Mouse (Mus musculus): ENCODE measurements at regions not wholly inside any gene's neighbourhood (a gene's known extent, or its start where the extent isn't known, plus 50 kb on each side); places are given as distances from the start of the nearest gene placed in this dataset.

GRCm38 (mm10) chr14:46668275-46668674 is 92.1 kb upstream of the Cdkn3 start:
- DNase-seq (ENCODE audit: low spot score) (no peak), ATAC-seq (ENCODE audit: low FRiP score, low read depth) (no peak)
- no peak for TF ChIP-seq POLR2A (IDR thresholded peaks at IDR 0.05; ENCODE audit: borderline replicate concordance, extremely low read depth, insufficient read depth, insufficient read length)
- no peak overlapping the region for H3K9ac ChIP-seq (ENCODE audit: low read depth, low read length, severe bottlenecking)
- H3K36me3 ChIP-seq (ENCODE audit: control insufficient read depth, insufficient read depth, low read length) = no peaks in the 10 kb centered on the region
- no peaks in the 10 kb centered on the region for H3K27me3 ChIP-seq (ENCODE audit: control insufficient read depth, insufficient read depth, low read length)
- H3K4me1 ChIP-seq (ENCODE audit: control insufficient read depth, insufficient read depth, low read length) = peaks cover 7% of the 10 kb centered on the region; the same call in 1 of the 2 replicates
- H3K4me3 ChIP-seq (replicated peaks; ENCODE audit: low read length) = no peak overlapping the region
- no peak overlapping the region for H3K27ac ChIP-seq (replicated peaks; ENCODE audit: low read depth, low read length)
- WGBS = 90% methylated on average over 3 of the region's 3 CpGs
- H3K9me3 ChIP-seq (ENCODE audit: control insufficient read depth, low read length) = no peaks in the 10 kb centered on the region
- H3K4me2 ChIP-seq (replicated peaks; ENCODE audit: low read depth, low read length, severe bottlenecking) = no peak overlapping the region

GRCm38 (mm10) chr14:46664305-46664704 is 96.0 kb upstream of the Cdkn3 start:
- peaks cover 17% of the 10 kb centered on the region for H3K4me1 ChIP-seq (ENCODE audit: control insufficient read depth, insufficient read depth, low read length)
- H3K27ac ChIP-seq (replicated peaks; ENCODE audit: low read depth, low read length) = no peak overlapping the region
- DNase-seq (ENCODE audit: low spot score) (no peak), ATAC-seq (ENCODE audit: low FRiP score, low read depth) (no peak)
- H3K27me3 ChIP-seq (ENCODE audit: control insufficient read depth, insufficient read depth, low read length) = no peaks in the 10 kb centered on the region
- no peak overlapping the region for H3K9ac ChIP-seq (ENCODE audit: low read depth, low read length, severe bottlenecking)
- no peaks in the 10 kb centered on the region for H3K9me3 ChIP-seq (ENCODE audit: control insufficient read depth, low read length)
- no peak for TF ChIP-seq POLR2A (IDR thresholded peaks at IDR 0.05; ENCODE audit: borderline replicate concordance, extremely low read depth, insufficient read depth, insufficient read length)
- no peak overlapping the region for H3K4me2 ChIP-seq (replicated peaks; ENCODE audit: low read depth, low read length, severe bottlenecking)
- no peaks in the 10 kb centered on the region for H3K36me3 ChIP-seq (ENCODE audit: control insufficient read depth, insufficient read depth, low read length)
- 67% methylated on average over 6 of the region's 6 CpGs for WGBS
- no peak overlapping the region for H3K4me3 ChIP-seq (replicated peaks; ENCODE audit: low read length)

- 87% methylated on average over 5 of the region's 5 CpGs for WGBS
- no peaks in the 10 kb centered on the region for H3K27me3 ChIP-seq (ENCODE audit: control insufficient read depth, insufficient read depth, low read length)
- H3K9me3 ChIP-seq (ENCODE audit: control insufficient read depth, low read length) = no peaks in the 10 kb centered on the region
- no peak for ATAC-seq (ENCODE audit: low FRiP score, low read depth)
- H3K4me2 ChIP-seq (replicated peaks; ENCODE audit: low read depth, low read length, severe bottlenecking) = no peak overlapping the region
- no peak overlapping the region for H3K27ac ChIP-seq (replicated peaks; ENCODE audit: low read depth, low read length)
- no peak for TF ChIP-seq POLR2A (IDR thresholded peaks at IDR 0.05; ENCODE audit: borderline replicate concordance, extremely low read depth, insufficient read depth, insufficient read length)
- no peak overlapping the region for H3K9ac ChIP-seq (ENCODE audit: low read depth, low read length, severe bottlenecking)
- no peak for DNase-seq (ENCODE audit: low spot score)
- H3K4me1 ChIP-seq (ENCODE audit: control insufficient read depth, insufficient read depth, low read length) = peaks cover 25% of the 10 kb centered on the region
- H3K36me3 ChIP-seq (ENCODE audit: control insufficient read depth, insufficient read depth, low read length) = no peaks in the 10 kb centered on the region
- H3K4me3 ChIP-seq (replicated peaks; ENCODE audit: low read length) = no peak overlapping the region
These were observed 96.8 kb upstream of the Cdkn3 start for GRCm38 (mm10) chr14:46663529-46663928.

- 10% methylated on average over 9 of the region's 9 CpGs for WGBS
- H3K4me3 ChIP-seq (replicated peaks; ENCODE audit: low read length) = no peak overlapping the region
- no peaks in the 10 kb centered on the region for H3K9me3 ChIP-seq (ENCODE audit: control insufficient read depth, low read length)
- peaks cover 25% of the 10 kb centered on the region for H3K4me1 ChIP-seq (ENCODE audit: control insufficient read depth, insufficient read depth, low read length)
- H3K27ac ChIP-seq (replicated peaks; ENCODE audit: low read depth, low read length) = no peak overlapping the region
- H3K36me3 ChIP-seq (ENCODE audit: control insufficient read depth, insufficient read depth, low read length) = no peaks in the 10 kb centered on the region
- no peak overlapping the region for H3K4me2 ChIP-seq (replicated peaks; ENCODE audit: low read depth, low read length, severe bottlenecking)
- no peak for TF ChIP-seq POLR2A (IDR thresholded peaks at IDR 0.05; ENCODE audit: borderline replicate concordance, extremely low read depth, insufficient read depth, insufficient read length)
- no peaks in the 10 kb centered on the region for H3K27me3 ChIP-seq (ENCODE audit: control insufficient read depth, insufficient read depth, low read length)
- ATAC-seq (ENCODE audit: low FRiP score, low read depth) = no peak
- DNase-seq (ENCODE audit: low spot score) = no peak
- no peak overlapping the region for H3K9ac ChIP-seq (ENCODE audit: low read depth, low read length, severe bottlenecking)
These were observed 98.4 kb upstream of the Cdkn3 start for GRCm38 (mm10) chr14:46661792-46662545.

- H3K27me3 ChIP-seq (ENCODE audit: control insufficient read depth, insufficient read depth, low read length) = no peaks in the 10 kb centered on the region
- no peak overlapping the region for H3K9ac ChIP-seq (ENCODE audit: low read depth, low read length, severe bottlenecking)
- no peak overlapping the region for H3K4me2 ChIP-seq (replicated peaks; ENCODE audit: low read depth, low read length, severe bottlenecking)
- no peak for TF ChIP-seq POLR2A (IDR thresholded peaks at IDR 0.05; ENCODE audit: borderline replicate concordance, extremely low read depth, insufficient read depth, insufficient read length)
- DNase-seq (ENCODE audit: low spot score) = no peak
- no peaks in the 10 kb centered on the region for H3K36me3 ChIP-seq (ENCODE audit: control insufficient read depth, insufficient read depth, low read length)
- peaks cover 28% of the 10 kb centered on the region for H3K4me1 ChIP-seq (ENCODE audit: control insufficient read depth, insufficient read depth, low read length)
- ATAC-seq (ENCODE audit: low FRiP score, low read depth) = no peak
- H3K9me3 ChIP-seq (ENCODE audit: control insufficient read depth, low read length) = no peaks in the 10 kb centered on the region
- no peak overlapping the region for H3K4me3 ChIP-seq (replicated peaks; ENCODE audit: low read length)
- no peak overlapping the region for H3K27ac ChIP-seq (replicated peaks; ENCODE audit: low read depth, low read length)
- 41% methylated on average over 3 of the region's 3 CpGs for WGBS
These were observed 99.1 kb upstream of the Cdkn3 start for GRCm38 (mm10) chr14:46661118-46661791.
